Mouse (Mus musculus) urinary bladder, postnatal 36 days (tissue): ENCODE data around the gene Rep15.

ENCODE experiments used
- DNase-seq, 2 experiments: peaks; one replicate each; pipeline ENCODE4 v3.0.0; 2022; ENCODE audit warnings: low spot score in 2 of 2, mixed read lengths in 1 of 2

The Rep15 gene

GRCm38 (mm10) chr6:147029591-147029990 is 2.8 kb upstream of the Rep15 start:
- DNase-seq: no peak

DNA sequence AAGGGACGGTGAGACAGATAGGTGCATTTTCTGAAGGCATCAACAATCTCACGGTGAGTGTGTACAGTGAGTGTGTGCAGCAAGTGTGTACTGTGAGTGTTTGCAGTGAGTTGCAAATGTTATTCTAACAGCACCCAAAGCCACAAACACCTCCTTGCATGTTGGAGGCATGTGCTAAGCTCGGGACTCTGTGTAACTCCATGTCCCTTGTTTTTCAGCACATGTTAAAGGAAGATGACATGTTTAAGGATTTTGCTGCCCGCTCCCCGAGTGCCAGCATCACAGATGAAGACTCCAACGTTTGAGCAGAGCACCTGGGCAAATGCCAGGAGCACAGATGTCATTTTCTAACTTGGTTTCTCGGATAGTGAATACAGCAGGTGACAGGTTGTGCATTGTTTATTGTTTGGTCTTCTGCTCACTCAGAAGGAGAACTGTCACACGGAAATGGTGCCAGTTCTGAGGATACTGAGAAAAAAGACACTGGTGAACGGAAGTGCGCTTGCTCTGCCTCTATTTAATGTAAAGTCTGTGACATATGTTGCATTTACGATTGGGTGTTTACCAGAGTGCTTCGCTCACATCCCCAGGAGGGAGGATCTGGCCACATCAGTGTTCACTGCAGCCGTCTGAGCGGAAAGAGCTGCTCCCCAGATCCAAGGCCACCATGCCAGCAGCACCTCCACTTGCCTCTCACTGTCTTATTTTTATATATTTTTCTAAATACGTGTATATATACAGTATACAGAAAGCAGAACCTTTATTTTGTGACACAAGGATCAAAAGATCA is 2.1 kb upstream of the Rep15 start:
- DNase-seq: no peak

- DNase-seq: peak; percentile 80 to 89
These were observed 10.2 kb downstream of the Rep15 start, which contains the start of gene Mrps35 for GRCm38 (mm10) chr6:147042291-147043290. Gene Mrps35 (plus strand): TSS chr6:147042764.

DNA sequence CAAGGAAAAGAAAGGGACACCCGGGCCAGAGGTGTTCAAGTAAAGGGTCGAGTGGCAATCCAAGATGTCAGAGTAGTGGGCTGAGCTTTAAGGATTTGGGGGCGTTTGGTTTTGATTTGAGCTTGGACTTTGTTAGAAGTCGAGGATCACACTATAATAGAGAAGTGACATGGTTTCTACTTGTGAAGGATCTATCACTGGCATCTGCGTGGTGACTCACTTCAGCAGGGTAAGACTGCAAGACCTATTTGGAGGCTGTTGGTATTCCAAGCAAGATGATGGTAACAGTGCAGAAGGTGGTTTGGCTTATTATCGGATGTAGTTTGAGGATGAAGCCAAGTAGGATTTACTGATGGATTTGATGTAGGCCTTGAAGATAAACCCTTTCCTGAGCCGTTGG is 11.2 kb downstream of the Rep15 start:
- DNase-seq: no peak

DNA sequence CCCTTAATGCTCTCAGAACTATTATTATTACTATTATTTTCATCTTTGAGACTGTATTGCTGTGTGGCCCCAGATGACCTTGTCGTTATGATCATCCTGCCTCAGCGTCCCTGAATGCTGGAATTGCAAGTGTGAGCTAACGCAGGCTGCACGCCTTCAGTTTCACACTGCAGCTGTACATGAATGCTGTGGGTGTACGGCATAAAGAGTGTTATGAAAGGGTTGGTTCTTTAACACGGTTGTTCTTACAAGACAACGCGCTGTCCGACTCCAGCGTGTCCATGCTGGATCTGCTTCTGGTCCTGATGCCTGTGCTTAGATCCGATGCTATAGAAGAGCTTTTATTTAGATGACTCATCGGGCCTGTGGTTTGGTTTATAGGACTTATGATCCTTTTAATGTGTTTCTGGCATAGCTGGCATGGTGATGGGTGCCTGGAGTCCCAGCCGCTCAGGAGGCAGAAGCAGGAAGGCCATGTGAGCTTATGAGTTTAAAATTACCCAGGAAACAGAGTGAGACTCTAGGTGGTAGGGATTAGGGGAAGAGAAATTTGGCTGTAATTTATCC is 16.9 kb downstream of the Rep15 start:
- DNase-seq: no peak

GRCm38 (mm10) chr6:147051666-147052065 is 19.3 kb downstream of the Rep15 start:
- DNase-seq: no peak

- no peak for DNase-seq
These were observed 20.1 kb downstream of the Rep15 start for GRCm38 (mm10) chr6:147052440-147052839.

GRCm38 (mm10) chr6:147053785-147054646 is 21.6 kb downstream of the Rep15 start:
- no peak for DNase-seq

- DNase-seq: no peak
These were observed 23.1 kb downstream of the Rep15 start for GRCm38 (mm10) chr6:147055374-147055977.

DNA sequence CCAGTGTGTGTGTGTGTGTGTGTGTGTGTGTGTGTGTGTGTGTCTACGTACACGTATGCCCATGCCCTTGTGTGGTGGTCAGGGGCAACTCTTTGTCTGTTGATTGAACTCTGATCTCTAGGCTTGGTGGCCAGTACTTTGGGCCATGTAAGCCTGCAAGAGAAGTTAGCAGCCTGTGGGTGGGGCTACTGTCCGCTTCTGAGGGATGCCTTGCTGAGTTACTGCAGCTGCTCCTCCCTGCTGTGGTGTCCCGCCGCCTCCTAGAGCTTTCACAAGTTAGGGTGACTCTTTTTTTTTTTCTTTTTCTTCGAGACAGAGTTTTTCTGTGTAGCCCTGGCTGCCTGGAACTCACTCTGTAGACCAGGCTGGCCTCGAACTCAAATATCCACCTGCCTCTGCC is 26.9 kb downstream of the Rep15 start:
- no peak for DNase-seq

DNA sequence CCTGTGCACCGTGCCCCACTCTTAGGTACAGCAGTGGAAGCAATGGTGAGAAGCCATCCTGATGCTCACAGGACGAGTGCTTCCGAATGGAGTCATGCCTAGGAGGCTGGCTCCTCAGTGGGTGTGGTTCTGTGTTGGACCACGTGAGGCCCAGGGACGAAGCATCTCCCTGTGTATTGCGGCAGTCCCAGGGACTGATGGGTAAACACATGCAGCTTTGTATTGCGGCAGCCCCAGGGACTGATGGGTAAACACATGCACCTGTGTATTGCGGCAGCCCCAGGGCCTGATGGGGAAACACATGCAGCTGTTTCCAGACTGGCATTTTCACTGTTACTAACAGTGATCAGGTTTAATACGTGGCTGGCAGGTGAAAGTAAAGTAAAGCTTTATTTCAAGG is 29.2 kb downstream of the Rep15 start:
- DNase-seq: no peak

DNA sequence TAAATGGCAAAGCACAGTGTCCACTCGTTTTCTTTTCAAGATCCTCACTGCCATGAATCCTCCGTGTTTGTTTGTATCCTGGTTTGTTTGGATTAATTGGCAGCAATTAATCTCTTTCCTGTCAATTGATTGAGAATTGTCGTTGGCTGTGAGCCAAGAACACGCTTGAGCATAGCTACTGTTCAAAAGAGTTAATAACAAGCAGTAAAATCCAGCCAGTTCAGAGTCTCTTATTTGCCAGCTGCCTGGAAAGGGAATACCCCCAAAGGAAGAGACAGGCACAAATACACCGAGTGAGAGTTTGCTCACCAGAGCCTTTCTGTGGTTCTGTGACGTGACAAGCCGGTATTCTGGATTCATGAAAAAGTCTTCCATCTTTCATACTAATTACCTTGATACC is 29.6 kb downstream of the Rep15 start:
- no peak for DNase-seq

DNA sequence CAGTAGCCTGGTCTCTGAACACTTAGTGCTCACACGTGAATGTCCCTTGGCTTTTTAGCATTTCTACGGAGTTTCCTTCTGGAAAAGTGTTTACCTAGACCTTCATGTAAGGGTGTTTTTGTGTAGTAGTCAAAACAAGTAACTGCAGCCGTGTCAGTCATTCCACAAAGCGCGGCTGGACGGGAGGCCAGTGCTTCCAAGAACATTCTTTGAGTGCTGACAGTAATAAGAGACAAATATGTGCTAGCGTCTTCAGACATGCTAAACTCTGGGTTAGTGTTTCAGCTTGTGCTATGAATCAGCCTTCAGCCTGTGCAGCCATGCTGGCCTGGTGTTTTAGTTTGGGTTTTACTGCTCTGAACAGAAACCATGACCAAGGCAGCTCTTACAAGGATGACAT is 30.3 kb downstream of the Rep15 start:
- DNase-seq: no peak

- no peak for DNase-seq
These were observed 32.0 kb downstream of the Rep15 start for GRCm38 (mm10) chr6:147064226-147064943.

DNA sequence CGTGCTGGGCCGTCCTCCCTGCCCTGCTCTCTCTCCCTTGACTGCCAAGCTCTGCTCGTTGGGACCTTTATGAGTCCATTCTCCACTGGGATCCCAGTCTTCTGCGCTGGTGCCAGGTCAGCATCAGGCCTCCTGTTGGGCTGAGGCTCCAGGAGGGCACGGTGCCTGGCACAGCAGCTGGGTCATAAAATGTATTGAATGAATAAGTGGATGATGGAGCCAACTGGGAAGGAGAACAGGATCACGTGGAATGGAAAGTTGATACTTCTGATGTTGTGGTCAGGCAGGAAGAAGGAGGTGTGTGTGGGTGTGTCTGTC is 32.5 kb downstream of the Rep15 start:
- DNase-seq: peak in 1 of 2 experiments; percentile 42

DNA sequence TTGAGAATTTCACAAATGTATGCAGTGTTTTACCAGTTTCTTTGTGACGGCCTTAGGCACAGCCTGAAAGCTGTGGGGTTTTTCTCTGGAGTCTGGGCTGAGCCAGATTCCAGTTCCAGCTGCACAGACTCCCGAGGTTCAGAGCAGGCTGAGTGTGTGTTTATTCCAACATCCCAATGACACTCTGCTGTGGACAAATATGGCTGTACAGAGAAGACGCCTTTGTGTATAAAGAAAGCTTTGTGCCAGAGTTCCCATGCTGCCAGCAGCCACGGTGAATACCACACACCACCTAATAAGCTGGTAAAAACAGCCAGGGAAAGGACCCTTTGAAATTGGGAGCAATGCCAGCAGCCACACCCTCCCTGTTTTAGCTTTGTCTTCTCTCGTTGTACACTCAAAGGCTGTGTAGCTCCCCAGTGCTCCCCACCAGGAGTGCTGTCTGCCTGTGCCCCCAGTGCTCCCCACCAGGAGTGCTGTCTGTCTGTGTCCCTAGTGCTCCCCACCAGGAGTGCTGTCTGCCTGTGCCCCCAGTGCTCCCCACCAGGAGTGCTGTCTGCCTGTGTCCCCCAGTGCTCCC is 43.5 kb downstream of the Rep15 start:
- DNase-seq: peak in 1 of 2 experiments; percentile 2

GRCm38 (mm10) chr6:147076878-147077277 is 44.5 kb downstream of the Rep15 start:
- no peak for DNase-seq

DNA sequence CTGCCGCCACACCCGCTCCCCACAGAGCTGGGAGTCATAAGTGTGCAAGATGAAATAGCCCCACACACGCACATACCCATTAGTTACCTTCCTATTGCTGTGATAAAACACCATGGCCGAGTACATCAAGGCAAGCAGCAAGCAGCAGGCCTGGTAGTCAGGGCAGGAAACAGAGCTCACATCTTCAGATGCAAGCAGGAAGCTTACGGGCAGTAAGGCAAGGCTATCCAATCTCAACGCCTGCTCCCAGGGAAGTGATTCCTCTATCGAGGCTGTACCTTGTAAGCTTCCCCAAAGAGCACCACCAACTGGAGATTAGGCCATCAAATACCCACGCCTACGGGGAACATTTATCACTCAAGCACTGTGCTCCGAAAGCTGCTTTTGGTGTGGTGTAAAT is 47.5 kb downstream of the Rep15 start:
- no peak for DNase-seq
